Mouse (Mus musculus) midbrain, postnatal 0 days (tissue): ENCODE measurements around the gene Tnfsf10. TPM values are rescaled to one million over a fixed set of nuclear protein-coding genes. Genes with fewer than 3 reads are reported as not detected.
A peak's percentile ranks its signal among the peaks of the same experiment; 100 is the strongest.

Source experiments
- ATAC-seq: fragments of 200-750 bp; cut with Nextera tagmentation; 2 replicates; pipeline ENCODE4 v1.8.0; 2017; ENCODE audit warnings: moderate number of reproducible peaks, mild to moderate bottlenecking, moderate TSS enrichment, moderate library complexity; ENCODE audit not compliant: low FRiP score
- DNase-seq: peaks from one replicate; pipeline ENCODE4 v3.0.0-alpha.2; 2015; ENCODE audit warnings: low spot score
- H3K27ac ChIP-seq: fragments of 300-500 bp; sonication (generic); 2 replicates; pipeline ENCODE4 v1.5.1; 2014; ENCODE audit warnings: low read depth, mild to moderate bottlenecking, low read length, mixed read lengths
- H3K27me3 ChIP-seq: fragments of 300-500 bp; sonication (generic); 2 replicates; pipeline ENCODE4 v1.6.1; 2014; ENCODE audit warnings: low read length, control low read depth, mixed read lengths; ENCODE audit not compliant: insufficient read depth
- H3K36me3 ChIP-seq: fragments of 300-500 bp; sonication (generic); 2 replicates; pipeline ENCODE4 v1.6.1; 2014; ENCODE audit warnings: low read length, control low read depth, mixed read lengths; ENCODE audit not compliant: insufficient read depth
- H3K4me1 ChIP-seq: fragments of 300-500 bp; sonication (generic); 2 replicates; pipeline ENCODE4 v1.6.1; 2014; ENCODE audit warnings: mild to moderate bottlenecking, control low read depth, antibody characterized with exemption, low read length, mixed read lengths; ENCODE audit not compliant: insufficient read depth
- H3K4me2 ChIP-seq: fragments of 300-500 bp; sonication (generic); 2 replicates; pipeline ENCODE4 v1.6.1; 2014; ENCODE audit warnings: low read depth, mild to moderate bottlenecking, low read length, mixed read lengths; ENCODE audit not compliant: poor library complexity, severe bottlenecking
- H3K4me3 ChIP-seq: fragments of 300-500 bp; sonication (generic); 2 replicates; pipeline ENCODE4 v1.5.1; 2014; ENCODE audit warnings: low read depth, mild to moderate bottlenecking, low read length, moderate library complexity
- H3K9ac ChIP-seq: fragments of 300-500 bp; sonication (generic); replicated peaks from 2 replicates; pipeline ENCODE4 v1.6.1; 2014; ENCODE audit warnings: mild to moderate bottlenecking, low read length, moderate library complexity, mixed read lengths; ENCODE audit not compliant: poor library complexity, severe bottlenecking
- H3K9me3 ChIP-seq: fragments of 300-500 bp; sonication (generic); 2 replicates; pipeline ENCODE4 v1.6.1; 2016; ENCODE audit warnings: low read length, control low read depth
- CTCF ChIP-seq: IDR thresholded peaks from 2 replicates; pipeline ENCODE4 v1.5.1; 2016; ENCODE audit warnings: antibody characterized with exemption, mild to moderate bottlenecking
- WGBS: fragments of 180-500 bp; shearing (Covaris S2); extraction: QIAGEN DNeasy Blood & Tissue Kit; methylation state at CpG from one replicate; pipeline ENCODE4 v1.1.7; 2014; 5-methylcytosine and 5-hydroxymethylcytosine counted together
- polyA plus RNA-seq: library from polyadenylated mRNA; unstranded; fragments of >200 nt; fragmentation: Nextera tagmentation; extraction: Ambion mirVana; gene quantifications from 2 replicates; pipeline ENCODE4 v1.2.1, GENCODE M21; 2015
- total RNA-seq: library from RNA; depleted of rRNA; stranded (reverse); fragments of >200 nt; gene quantifications from 2 replicates; pipeline ENCODE4 v1.2.3, GENCODE M21; 2014

Gene Tnfsf10
- total and polyA plus RNA-seq, 2 experiments from 2014 or later = 0.27 to 3.3 TPM

DNA sequence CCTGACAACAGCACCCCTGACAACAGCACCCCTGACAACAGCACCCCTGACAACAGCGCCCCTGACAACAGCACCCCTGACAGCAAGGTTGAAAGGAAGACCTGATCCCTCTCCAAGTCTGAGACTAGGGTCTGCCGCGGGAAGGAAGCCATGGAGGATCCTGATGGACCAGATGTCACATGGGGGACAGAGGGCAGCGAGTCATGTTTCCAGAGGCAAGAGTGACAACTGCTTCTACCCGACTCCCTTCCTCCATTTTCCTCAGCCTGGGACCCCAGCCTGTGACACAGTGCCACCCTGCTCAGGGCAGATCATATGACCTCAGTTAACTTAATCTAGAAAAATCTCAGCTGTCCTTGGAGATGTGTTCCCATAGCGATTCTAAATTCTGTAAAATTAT lies 25.6 kb downstream of the Tnfsf10 start:
- ATAC-seq = no peak
- no peak for DNase-seq
- H3K4me1 ChIP-seq = no peaks in the 10 kb centered on the region
- H3K36me3 ChIP-seq = no peaks in the 10 kb centered on the region
- no peaks in the 10 kb centered on the region for H3K9me3 ChIP-seq
- no peak overlapping the region for H3K27ac ChIP-seq
- TF ChIP-seq CTCF = no peak
- H3K9ac ChIP-seq = no peak overlapping the region
- H3K4me3 ChIP-seq = no peak overlapping the region
- H3K4me2 ChIP-seq = no peak overlapping the region
- no peaks in the 10 kb centered on the region for H3K27me3 ChIP-seq
- WGBS = 57% methylated on average over 6 of the region's 6 CpGs

DNA sequence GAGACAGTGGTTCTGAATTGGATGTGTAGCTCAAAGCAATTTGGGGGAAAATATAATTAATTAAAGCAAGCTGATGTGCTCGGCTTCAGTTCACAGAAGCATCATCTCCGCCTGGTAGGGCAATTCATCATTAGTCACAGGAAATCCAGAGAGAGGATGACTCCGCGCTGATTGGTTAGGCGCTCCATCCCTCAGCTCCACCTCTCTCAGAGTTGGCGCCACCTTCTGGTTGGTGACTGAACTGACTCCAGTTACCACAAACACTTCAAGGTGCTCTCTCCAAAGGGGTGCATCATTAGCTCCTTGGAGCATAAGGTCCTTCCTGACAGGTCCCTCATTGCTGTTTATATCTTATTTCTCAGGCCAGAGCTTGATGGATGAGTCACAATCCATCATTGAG lies 28.7 kb downstream of the Tnfsf10 start:
- Histone ChIP-seq H3K9me3 (no peaks in the 10 kb centered on the region), H3K27ac (no peak overlapping the region), H3K27me3 (no peaks in the 10 kb centered on the region), H3K4me2 (no peak overlapping the region), H3K4me1 (no peaks in the 10 kb centered on the region), H3K4me3 (no peak overlapping the region), H3K36me3 (no peaks in the 10 kb centered on the region), H3K9ac (no peak overlapping the region)
- ATAC-seq (no peak), DNase-seq (peak; percentile 18)
- TF ChIP-seq CTCF = peak; percentile 47
- 55% methylated on average over 6 of the region's 6 CpGs for whole genome bisulfite sequencing

DNA sequence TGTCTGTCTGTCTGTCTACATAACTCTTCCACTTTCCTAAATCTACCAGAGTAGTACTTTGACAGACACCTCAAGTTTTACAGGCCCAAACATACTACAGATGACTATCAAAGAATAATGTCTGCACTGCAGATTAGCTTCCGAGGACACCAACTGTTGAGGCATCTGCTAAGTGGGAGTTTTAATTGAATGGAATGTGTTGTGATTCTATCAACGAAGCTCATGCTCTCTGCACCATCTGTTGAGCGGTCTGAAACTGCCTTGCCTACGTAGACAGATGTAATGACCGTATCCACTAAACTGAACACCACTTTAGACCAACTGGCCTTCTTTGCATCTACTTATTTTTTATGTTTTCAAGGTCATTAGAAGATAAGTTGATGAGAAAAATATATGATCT lies 31.6 kb downstream of the Tnfsf10 start:
- no peak overlapping the region for H3K27ac ChIP-seq
- no peaks in the 10 kb centered on the region for H3K4me1 ChIP-seq
- no peaks in the 10 kb centered on the region for H3K27me3 ChIP-seq
- ATAC-seq = no peak
- no peak overlapping the region for H3K4me3 ChIP-seq
- H3K36me3 ChIP-seq = no peaks in the 10 kb centered on the region
- no peak overlapping the region for H3K4me2 ChIP-seq
- TF ChIP-seq CTCF = no peak
- H3K9ac ChIP-seq = no peak overlapping the region
- WGBS = 84% methylated on average over 5 of the region's 5 CpGs
- no peak for DNase-seq
- H3K9me3 ChIP-seq = no peaks in the 10 kb centered on the region

GRCm38 (mm10) chr3:27351105-27351504 lies 34.3 kb downstream of the Tnfsf10 start:
- Histone ChIP-seq H3K4me3 (no peak overlapping the region), H3K27me3 (no peaks in the 10 kb centered on the region), H3K27ac (no peak overlapping the region), H3K36me3 (no peaks in the 10 kb centered on the region), H3K9ac (no peak overlapping the region), H3K4me2 (no peak overlapping the region), H3K4me1 (no peaks in the 10 kb centered on the region), H3K9me3 (no peaks in the 10 kb centered on the region)
- peak; percentile 73 for DNase-seq
- ATAC-seq = peak; percentile 38; the same call in 1 of the 2 replicates
- WGBS = 44% methylated on average over 9 of the region's 9 CpGs
- TF ChIP-seq CTCF = no peak

DNA sequence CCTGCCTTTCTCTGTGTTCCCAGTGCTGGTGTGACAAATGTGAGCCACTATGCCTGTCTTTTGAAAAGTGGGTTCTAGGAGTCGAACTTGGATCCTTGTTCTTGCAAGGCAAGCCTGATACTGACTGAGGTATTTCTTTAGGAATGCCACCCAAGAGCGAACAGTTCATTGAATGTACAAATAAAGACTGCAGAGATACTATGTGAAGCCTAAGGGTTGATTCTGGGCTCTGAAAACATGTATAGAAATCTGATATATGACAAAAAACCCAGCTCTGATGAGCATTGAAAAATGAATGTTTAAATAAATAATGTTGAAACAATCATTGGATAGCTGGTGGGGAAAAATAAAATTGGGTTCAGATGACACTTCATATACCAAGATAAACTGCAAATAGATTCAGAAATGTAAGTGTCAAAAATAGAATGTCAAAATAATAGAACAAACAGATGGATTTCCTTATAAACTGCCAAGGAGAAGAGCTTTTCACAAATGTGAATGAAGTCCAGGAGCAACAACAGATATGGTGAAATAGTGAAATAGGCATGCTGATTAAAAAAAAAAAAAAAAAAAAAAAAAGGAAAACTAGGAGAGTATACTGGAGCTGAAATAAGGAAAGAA lies 42.4 kb downstream of the Tnfsf10 start:
- no peak overlapping the region for H3K27ac ChIP-seq
- H3K4me2 ChIP-seq = no peak overlapping the region
- H3K9me3 ChIP-seq = no peaks in the 10 kb centered on the region
- no peak for DNase-seq
- H3K27me3 ChIP-seq = no peaks in the 10 kb centered on the region
- no peak overlapping the region for H3K4me3 ChIP-seq
- H3K4me1 ChIP-seq = no peaks in the 10 kb centered on the region
- TF ChIP-seq CTCF = no peak
- 87% methylated on average over 2 of the region's 2 CpGs for WGBS
- H3K9ac ChIP-seq = no peak overlapping the region
- no peak for ATAC-seq
- H3K36me3 ChIP-seq = no peaks in the 10 kb centered on the region

- no peak overlapping the region for H3K27ac ChIP-seq
- no peak overlapping the region for H3K9ac ChIP-seq
- H3K4me2 ChIP-seq = peak overlapping the region; percentile 97
- ATAC-seq = no peak
- no peaks in the 10 kb centered on the region for H3K9me3 ChIP-seq
- H3K36me3 ChIP-seq = no peaks in the 10 kb centered on the region
- peak; percentile 50 for TF ChIP-seq CTCF
- WGBS = 3% methylated on average over 10 of the region's 10 CpGs
- no peak overlapping the region for H3K4me3 ChIP-seq
- DNase-seq = no peak
- H3K4me1 ChIP-seq = no peaks in the 10 kb centered on the region
- peaks cover 28% of the 10 kb centered on the region for H3K27me3 ChIP-seq
These were observed 53.3 kb downstream of the Tnfsf10 start for GRCm38 (mm10) chr3:27370125-27370524.
